Mouse (Mus musculus) ZHBTc4 (cell line): ENCODE results near the gene Poglut1.
"Not testable (repeated sequence)": the region's sequence is repeated elsewhere in the genome, so short reads cannot be mapped to it uniquely, and the experiment has no call there.

ENCODE experiments used
- DNase-seq: peaks from one replicate; pipeline ENCODE4 v3.0.0-alpha.2; 2011; ENCODE audit warnings: low read depth, low spot score

Gene Poglut1

DNA sequence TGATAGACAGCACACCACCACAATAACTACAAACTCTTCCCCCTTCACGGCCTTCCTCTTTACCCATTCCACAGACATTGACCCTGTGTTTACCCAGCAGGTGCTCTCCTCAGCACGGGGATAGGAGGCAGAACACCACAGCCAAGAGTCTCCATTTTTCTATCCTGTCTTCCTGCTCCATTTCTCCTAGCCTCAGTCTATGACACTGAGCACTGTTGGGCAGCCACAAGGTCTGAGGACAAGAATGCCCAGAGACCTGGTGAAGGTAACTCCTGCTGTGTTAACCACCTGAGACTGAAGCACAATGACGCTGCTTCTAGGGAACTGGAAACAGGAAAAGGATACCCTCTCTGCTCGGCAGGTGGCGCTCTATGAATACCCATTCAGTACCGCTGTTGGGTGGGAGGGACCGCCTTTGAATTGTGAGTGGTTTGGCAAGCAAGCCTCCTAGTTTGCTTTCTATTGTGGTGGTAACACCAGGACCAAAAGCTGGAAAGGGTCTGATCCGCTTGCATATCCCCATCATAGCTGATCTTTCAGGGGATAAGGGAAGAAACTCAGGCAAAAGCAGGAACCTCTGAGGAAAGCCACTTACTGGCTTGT is 13.4 kb downstream of the Poglut1 start:
- DNase-seq, result peak; percentile 92

DNA sequence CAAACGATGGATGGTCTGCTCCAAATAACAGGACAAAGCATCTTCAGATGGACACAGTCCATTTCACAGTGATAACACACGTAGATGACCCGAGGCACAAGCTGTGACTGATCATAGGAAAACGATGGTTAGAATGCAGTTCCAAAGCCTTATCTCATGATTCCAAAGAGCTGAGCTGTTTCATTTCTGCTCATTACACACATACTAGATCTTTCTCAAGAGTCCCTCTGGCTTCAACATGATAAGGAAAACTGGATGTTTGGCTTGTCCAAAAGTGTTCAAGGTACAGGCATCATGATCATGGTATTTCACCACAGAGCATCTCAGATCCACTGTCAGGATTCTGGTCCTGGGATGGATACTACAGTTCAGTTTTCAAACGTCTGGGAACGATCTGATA is 23.8 kb downstream of the Poglut1 start:
- DNase-seq, result no peak

DNA sequence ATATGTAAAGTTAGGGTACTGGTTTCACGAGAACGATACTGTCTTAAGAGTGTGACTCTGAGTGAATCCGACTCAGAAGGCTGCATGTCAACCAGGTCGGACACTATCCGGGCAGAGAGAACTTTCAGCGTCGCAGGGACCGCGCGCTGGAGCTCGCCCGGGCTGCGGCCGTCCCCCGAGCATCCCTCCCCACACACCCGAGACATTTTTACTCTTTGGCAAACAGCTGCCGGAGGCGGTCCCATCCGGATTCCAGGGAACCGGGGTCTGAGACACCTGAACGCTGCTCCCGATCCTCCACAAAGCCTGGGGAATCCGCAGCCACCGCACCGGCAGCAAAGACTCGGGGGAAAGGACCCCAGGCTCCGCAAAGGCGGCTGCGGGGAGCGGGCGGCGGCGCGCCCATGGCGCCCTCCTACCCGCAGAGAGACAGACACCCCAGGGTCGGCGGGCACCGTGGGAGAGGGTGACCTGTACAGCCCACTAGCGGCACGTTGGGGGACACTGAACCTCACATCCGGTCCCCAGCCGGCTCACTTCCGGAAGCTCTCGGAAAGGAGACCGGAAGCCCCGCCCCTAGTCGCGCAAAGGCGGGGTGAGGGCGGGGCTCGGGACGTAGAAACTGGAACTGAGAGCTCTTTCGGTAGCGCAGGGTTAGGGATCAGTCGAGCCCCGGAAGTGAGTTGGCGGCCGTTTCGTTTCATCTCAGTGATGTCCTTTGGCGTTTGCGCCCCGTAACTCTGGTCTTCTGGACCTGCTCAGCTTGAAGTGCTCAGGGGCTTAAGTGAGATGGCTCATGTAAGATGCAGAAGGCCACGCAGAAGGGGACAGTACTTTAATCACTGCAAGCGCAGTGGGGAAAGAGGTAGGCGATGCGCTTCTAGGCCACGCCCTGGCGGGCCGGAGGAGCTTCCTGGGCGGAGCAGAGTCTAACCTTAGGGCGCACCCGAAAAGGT is 27.7 kb downstream of the Poglut1 start, which contains the start of gene Timmdc1:
Gene Timmdc1 (minus strand): TSS at position 535 of the 956 bp plus-strand sequence.
- DNase-seq, result peak; percentile 98

DNA sequence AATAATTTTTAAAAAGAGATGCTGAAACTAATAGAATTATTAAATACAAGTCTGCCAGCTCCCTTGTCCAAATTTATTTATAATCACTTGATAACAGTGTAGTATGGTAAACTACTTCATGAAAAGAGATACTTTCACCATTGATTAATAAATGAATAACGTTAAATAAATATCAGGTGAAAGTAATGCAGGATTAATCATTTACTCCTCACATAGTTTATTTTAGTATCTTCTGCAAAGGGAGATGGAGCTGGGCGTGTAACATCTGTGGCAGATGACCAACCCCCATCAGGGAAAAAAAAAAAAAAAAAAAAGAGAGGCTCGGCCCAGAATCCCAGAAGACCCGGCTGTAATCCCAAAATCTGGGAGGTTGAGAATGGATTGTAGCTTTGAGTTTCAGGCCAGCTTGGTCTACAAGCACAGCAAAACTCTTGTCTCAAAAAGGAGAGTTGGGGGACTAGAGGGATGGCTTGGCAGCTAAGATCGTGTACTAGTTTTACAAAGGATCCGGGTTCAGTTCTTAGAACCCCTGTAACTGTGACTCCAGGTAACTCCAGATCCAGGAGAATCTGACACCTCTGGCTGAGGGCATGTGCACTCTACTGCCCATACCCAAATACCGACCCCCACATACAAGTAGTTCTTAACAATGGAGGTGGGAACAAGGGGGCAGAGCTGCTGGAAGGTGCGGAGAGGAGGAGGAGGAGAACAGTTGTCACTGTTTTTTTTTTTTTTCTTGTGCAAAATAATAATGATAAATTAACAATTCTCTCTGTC is 28.7 kb downstream of the Poglut1 start:
- DNase-seq, result no peak

DNA sequence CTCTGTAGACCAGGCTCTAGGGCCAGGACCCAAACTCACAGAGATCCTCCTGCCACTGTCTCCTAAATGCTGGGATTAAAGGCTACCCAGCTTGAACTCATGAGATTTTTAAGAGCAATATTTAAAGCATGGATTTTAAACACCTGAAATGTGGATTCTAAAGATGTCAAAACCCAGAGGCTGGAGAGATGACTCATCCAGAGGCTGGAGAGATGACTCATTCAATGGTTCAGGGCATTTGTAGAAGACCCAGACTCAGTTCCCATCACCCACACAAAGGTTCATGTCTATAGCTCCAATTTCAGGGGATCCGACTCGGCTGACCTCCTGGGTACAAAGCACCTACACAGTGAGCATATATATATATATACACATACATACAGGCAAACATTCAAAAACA is 30.9 kb downstream of the Poglut1 start:
- no peak for DNase-seq

DNA sequence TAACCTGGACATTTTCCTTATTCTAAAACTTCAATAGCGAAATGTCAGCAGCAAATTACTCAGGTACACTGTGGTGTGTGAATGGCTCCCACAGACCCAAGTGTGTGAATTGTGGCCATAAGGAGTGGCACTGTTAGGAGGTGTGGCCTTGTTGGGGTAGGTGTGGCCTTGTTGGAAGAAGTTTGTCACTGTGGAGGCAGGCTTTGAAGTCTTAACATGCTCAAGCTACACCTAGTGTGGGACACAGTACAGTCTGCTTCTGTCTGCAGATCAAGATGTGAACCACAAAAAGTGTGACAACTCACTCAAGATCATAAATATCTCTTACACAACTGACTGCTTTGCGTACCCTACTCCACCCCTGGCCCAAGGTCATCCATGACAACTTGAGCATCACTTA is 39.2 kb downstream of the Poglut1 start:
- peak; percentile 79 for DNase-seq

DNA sequence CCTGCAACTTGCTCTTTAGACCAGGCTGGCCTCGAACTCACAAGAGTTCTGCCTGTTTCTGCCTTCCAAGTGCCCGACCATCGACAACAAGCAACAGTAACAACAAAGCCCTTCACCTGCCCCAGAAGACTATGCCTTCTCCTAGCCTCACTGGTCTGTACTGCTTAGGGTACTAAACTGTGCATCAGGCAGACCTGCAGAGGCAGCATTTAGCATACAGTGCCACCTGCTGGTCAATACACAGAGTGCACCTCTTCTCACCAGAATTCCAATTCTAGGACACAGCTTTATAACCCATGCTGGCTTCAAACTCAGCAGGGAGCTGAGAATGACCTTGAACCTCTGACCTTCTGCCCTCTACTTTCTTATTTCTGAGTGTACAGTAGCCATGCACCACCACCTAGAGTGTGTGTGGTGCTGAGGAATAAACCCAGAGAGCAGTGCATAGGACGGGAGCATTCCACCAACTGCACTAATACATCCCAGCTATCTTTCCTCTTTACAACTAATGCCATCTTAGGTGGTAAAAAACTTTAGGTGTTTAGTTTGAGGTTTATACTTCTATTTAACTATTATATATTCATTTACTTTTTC is 43.9 kb downstream of the Poglut1 start:
- DNase-seq, result peak; percentile 88

DNA sequence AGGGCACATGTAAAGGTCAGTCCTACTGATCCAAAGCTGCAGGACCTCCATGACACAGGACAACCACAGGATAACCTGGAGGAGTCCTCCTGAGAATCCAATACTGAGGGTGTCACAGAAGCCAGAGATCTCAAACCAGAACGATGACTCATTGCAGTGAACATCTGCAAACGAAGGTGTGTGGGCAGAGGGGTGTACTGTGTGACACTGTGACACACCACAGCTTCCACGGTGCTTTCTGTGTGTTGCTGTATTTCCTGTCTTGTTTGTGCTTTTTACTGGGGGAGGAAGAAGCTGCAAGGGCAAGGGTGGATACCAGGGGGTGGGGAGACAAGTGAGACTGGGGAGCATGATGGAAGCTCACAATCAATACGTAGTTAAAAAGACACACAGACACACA is 46.5 kb downstream of the Poglut1 start:
- no peak for DNase-seq

DNA sequence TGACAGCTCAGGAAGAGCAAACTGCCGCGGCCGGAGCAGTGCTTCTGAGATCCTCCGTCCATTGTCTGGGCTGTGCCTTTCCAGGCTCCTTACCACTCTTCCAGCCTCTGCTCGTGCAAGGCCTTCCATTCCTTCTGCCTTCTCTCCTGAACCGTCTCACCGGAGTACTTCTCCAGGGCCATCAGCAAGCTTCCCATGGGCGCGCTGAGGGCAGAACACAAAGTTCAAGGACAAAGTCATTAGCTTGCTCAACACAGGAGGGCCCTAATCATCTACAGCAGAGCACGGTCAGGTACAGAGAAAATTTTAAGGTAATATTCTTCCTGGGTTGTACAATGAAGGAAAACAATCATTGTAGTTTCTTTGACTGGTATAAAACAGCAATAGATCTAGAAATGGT is 47.6 kb downstream of the Poglut1 start:
- DNase-seq, result no peak

DNA sequence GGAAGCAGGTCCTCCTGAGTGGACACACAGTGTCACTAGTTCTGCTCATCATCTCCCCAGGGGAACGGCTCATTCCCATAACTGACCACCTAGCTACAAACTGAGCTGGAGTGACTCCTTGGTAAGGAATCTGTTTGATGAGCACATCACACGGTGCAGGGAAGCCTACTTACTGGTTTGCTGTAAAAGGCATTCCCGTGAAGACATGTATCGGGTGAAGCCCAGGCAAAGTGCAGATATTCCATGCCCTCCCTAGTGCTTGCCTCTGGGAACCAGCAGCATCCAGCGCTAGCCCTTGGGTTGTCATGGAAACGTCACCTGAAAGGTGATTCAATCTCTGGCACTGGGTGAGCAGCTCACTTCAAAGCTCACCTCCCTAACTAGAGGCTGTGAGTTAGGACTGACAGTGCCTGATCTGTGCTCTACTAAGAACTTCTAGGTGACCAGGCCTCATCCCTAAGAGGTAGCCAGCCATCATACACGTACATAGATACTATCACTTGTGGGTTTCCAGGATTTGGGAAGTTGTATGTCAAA is 53.4 kb downstream of the Poglut1 start:
- peak; percentile 30 for DNase-seq

DNA sequence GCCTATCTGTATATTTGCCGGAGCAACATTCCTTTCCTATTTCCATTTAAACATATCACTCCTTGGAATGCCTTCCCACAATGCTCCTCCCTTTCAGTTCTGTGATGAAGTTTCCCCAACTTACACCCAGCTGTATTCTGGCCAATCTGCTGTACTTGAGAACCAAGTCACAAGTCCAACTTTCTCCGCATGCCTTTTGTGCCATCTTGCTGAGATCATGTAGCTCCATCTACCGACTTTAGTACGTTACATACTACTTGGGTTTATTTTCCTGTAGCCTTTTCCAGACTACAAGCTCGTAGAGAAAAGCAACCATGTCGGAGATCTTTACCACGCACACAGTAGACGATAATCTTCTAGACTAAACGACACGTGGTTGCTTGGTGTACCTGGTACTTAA is 56.2 kb downstream of the Poglut1 start:
- no peak for DNase-seq

DNA sequence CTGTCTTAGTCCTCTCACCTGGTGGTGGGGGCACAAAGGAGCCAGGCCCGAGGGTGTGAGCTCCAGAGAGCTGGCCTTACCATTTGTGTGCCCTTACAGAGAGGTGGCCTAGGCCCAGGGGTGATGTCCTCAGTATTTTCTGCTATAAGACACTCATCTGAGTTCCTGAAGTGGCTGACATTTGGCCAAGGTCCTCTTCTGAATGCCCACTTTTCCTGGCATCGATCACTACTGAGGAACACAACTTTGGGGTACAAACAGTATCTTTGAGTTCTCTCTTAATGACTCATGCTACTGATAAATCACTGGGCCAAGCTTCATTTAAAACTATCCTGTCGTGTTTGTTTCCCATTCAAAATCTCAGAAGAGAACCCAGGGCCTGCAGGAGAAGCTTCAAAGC is 57.5 kb downstream of the Poglut1 start:
- no peak for DNase-seq

DNA sequence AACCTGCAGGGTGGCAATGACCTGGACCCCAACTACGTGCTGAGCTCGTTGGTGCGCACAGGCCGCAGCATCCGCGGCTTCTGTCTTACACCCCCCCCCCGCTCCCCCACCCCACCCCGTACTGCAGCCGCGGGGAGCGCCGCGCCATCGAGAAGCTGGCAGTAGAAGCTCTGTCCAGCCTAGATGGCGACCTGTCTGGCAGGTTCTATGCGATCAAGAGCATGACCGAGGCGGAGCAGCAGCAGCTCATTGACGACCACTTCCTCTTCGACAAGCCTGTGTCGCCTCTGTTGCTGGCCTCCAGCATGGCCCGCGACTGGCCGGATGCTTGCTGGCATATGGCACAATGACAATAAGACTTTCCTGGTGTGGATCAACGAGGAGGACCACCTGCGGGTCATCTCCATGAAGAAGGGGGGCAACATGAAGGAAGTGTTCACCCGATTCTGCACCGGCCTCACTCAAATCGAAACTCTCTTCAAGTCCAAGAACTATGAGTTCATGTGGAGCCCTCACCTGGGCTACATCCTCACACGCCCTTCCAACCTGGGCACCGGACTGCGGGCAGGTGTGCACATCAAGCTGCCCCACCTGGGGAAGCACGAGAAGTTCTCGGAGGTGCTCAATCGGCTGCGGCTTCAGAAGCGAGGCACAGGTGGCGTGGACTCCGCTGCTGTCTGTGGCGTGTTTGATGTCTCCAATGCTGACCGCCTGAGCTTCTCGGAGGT is 66.3 kb downstream of the Poglut1 start:
- DNase-seq, result peak; percentile 21

DNA sequence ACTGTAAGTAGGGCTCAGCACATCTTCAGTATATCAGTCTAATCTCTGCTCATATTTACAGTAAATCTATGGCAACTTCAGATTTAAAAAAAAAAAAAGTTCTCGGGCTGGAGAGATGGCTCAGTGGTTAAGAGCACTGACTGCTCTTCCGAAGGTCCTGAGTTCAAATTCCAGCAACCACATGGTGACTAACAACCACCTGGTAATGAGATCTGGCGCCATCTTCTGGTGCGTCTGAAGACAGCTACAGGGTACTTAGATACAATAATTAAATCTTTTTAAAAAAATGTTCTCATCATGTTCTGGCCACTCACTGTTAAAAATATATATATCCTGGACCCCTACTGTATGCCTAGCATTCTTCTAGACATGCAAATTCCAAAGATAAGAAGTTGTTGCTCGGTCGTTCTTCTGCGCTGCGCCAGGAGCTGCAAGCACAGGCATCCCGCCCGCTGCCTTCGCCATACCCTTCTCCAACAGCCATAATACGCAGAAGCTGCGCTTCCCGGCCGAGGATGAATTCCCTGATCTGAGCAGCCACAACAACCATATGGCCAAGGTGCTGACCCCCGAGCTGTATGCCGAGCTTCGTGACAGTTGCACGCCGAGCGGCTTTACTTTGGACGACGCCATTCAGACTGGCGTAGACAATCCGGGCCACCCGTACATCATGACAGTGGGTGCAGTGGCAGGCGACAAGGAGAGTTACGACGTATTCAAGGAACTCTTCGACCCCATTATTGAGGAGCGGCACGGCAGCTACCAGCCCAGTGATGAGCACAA is 67.1 kb downstream of the Poglut1 start:
- peak; percentile 65 for DNase-seq

DNA sequence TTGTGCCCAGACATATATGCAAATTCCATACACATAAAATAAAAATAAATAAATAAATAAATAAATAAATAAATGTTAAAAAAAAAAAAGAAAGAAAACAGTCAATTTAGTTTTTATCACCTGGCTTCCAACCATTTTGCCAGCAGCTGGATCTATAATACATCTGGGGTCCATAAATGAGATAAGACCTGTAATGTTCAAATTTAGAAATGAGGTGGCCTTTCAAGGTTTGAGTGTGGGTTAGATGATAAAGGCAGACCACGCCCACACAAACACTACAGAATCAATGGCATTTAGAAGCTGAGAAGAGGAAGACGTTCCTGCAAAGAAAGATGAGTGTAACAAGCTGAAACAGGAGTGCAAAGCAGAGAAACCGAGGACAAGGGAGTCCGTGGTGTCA is 68.7 kb downstream of the Poglut1 start:
- no peak for DNase-seq

DNA sequence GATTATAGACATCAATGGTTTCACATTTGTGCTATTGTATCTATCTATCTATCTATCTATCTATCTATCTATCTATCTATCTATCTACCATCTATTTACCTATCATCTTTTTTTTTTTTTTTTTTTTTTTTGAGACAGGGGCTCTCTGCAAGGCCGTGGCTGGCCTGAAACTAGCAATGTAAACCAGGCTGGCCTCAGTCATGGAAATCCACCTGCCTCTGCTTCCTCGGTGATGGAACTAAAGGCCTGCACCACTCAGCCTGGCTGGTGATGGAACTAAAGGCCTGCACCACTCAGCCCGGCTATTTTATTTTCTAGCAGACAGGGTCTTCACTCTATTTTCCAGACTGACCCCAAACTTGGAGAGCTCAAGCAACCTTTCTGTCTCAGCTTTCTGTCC is 71.8 kb downstream of the Poglut1 start:
- no peak for DNase-seq

DNA sequence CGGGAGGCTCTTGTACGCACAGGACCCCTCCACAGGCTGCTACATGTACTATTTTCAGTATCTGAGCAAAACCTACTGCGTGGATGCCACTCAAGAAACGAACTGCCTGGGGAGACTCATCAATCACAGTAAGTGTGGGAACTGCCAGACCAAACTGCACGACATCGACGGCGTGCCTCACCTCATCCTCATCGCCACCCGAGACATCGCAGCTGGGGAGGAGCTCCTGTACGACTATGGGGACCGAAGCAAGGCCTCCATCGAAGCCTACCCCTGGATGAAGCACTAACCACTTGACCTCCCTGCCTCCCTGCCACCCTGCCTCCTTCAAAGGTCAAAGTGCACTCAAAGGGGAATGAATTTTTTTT is 72.8 kb downstream of the Poglut1 start:
- DNase-seq, result not testable (repeated sequence)

DNA sequence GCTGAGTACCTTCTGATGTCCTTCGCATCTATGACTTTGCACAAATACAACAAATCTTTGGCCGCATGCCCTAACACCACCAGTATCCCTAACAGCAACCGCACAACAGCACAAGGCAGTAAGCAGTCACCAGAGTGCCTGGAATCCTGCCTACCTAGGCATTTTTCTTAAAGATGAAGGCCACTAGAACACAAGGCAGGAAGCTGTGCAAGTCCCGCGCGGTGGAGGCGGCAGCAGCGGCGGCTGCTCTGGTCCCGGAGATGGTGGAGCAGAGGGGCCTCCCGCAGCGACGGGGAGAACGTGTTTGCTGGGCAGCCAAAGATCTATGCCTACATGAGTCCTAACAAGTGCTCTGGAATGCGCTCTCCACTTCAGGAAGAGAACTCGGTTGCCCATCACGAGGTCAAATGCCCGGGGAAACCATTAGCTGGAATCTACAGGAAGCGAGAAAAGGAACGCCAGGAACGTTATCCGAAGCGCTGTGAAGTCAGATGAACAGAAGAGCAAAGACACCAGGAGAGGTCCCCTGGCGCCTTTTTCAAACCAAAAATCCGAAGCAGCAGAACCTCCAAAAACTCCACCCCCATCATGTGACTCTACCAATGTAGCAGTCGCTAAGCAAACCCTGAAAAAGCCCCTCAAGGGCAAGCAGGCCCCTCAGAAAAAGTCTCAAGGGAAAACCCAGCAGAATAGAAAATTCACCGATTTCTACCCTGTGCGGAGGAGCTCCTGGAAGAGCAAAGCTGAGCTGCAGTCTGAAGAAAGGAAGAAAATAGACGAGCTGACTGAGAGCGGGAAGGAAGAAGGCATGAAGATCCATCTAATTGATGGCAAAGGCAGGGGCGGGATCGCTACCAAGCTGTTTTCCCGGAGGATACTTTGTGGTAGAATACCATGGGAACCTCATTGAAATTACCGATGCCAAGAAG is 73.5 kb downstream of the Poglut1 start:
- peak; percentile 67 for DNase-seq

DNA sequence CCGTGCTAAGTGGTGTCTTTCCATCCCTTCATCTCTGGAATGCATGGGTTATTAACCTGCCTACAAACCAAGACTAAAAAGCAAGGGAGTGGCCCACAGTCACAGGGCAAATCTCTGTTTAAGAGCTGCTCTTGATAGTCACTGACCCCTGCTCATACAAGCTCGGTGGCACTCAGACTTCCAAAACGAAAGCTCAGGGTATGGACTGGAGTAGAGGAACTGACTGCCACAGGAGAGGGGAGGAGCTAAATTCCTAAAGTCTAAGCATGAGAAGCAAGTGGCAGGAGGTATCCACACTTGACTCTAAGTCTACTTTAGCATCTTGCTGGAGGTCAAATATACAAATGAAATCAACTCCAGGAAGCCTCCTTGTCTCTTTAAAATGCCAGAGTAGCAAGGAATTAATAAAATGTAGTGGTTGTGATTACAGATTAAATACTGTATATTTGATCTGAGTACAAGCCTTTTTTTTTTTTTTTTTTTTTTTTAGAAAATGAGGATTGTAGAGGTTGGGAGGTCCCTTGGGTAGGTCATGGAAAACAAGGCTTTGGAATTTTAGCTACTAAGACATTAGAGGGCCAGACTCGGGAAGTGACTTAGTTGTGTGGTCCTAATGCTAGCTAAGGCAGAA is 74.3 kb downstream of the Poglut1 start:
- DNase-seq, result peak; percentile 47
